Mouse (Mus musculus) liver, embryonic 16.5 days (tissue): Measurements from ENCODE around the gene Hvcn1. TPM values are rescaled to one million over a fixed set of nuclear protein-coding genes. Genes with fewer than 3 reads are reported as not detected.
A peak's percentile ranks its signal among the peaks of the same experiment; 100 is the strongest.

ENCODE experiments used
- ATAC-seq: fragments of 200-750 bp; cut with Nextera tagmentation; 2 replicates; pipeline ENCODE4 v1.8.0; 2017; ENCODE audit warnings: low read depth, mild to moderate bottlenecking, moderate number of reproducible peaks, moderate library complexity
- H3K27ac ChIP-seq: fragments of 300-500 bp; sonication (generic); 2 replicates; pipeline ENCODE4 v1.5.1; 2014; ENCODE audit warnings: mild to moderate bottlenecking, low read length
- H3K27me3 ChIP-seq: fragments of 300-500 bp; sonication (generic); 2 replicates; pipeline ENCODE4 v1.6.1; 2014; ENCODE audit warnings: low read depth, low read length, mixed read lengths; ENCODE audit not compliant: control insufficient read depth, insufficient read depth
- H3K36me3 ChIP-seq: fragments of 300-500 bp; sonication (generic); 2 replicates; pipeline ENCODE4 v1.6.1; 2014; ENCODE audit warnings: mild to moderate bottlenecking; ENCODE audit not compliant: control insufficient read depth, insufficient read depth
- H3K4me1 ChIP-seq: fragments of 300-500 bp; sonication (generic); 2 replicates; pipeline ENCODE4 v1.6.1; 2014; ENCODE audit warnings: low read depth, low read length, mixed read lengths; ENCODE audit not compliant: control insufficient read depth
- H3K4me2 ChIP-seq: fragments of 300-500 bp; sonication (generic); 2 replicates; pipeline ENCODE4 v1.6.1; 2014; ENCODE audit warnings: low read depth, low read length, mixed read lengths
- H3K4me3 ChIP-seq: fragments of 300-500 bp; sonication (generic); 2 replicates; pipeline ENCODE4 v1.5.1; 2014; ENCODE audit warnings: low read depth, mild to moderate bottlenecking, low read length
- H3K9ac ChIP-seq: fragments of 300-500 bp; sonication (generic); 2 replicates; pipeline ENCODE4 v1.6.1; 2014; ENCODE audit warnings: low read depth, low read length
- H3K9me3 ChIP-seq: fragments of 300-500 bp; sonication (generic); replicated peaks from 2 replicates; pipeline ENCODE4 v1.6.1; 2016; ENCODE audit warnings: low read length; ENCODE audit not compliant: control insufficient read depth
- WGBS: fragments of 180-500 bp; shearing (Covaris S2); extraction: QIAGEN DNeasy Blood & Tissue Kit; methylation state at CpG from one replicate; pipeline ENCODE4 v1.1.7; 2014; ENCODE audit not compliant: insufficient replicate concordance; 5-methylcytosine and 5-hydroxymethylcytosine counted together
- polyA plus RNA-seq: library from polyadenylated mRNA; unstranded; fragments of >200 nt; fragmentation: Nextera tagmentation; extraction: Ambion mirVana; gene quantifications from 2 replicates; pipeline ENCODE4 v1.2.1, GENCODE M21; 2015

Hvcn1 gene
- polyA plus RNA-seq, 1 experiment from 2014 or later = 6.0 TPM

DNA sequence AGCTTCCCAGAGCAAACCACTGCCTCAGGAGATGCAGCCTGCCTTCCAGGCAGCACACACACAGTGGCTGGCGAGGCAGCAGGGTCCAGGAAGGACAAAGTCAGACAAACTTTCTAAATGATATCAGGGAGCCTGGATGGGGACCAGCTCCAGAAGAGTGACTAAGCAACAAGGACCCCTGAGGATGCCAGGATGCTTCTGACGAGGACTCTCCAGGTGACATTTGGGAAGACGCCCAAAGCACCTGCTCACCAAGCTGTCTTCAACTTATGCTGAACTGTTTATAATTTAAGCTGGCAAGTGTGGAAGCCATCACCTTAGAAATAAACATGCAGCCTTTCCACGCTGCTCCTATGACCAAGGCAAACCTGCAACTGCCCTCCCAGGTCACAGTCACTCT lies 42.7 kb downstream of the Hvcn1 start:
- H3K4me3 ChIP-seq = no peak overlapping the region
- H3K27ac ChIP-seq = no peak overlapping the region
- no peaks in the 10 kb centered on the region for H3K27me3 ChIP-seq
- no peaks in the 10 kb centered on the region for H3K9me3 ChIP-seq
- H3K9ac ChIP-seq = no peak overlapping the region
- no peaks in the 10 kb centered on the region for H3K4me1 ChIP-seq
- 60% methylated on average over 4 of the region's 4 CpGs for WGBS
- H3K36me3 ChIP-seq = no peaks in the 10 kb centered on the region
- no peak for ATAC-seq
- no peak overlapping the region for H3K4me2 ChIP-seq

DNA sequence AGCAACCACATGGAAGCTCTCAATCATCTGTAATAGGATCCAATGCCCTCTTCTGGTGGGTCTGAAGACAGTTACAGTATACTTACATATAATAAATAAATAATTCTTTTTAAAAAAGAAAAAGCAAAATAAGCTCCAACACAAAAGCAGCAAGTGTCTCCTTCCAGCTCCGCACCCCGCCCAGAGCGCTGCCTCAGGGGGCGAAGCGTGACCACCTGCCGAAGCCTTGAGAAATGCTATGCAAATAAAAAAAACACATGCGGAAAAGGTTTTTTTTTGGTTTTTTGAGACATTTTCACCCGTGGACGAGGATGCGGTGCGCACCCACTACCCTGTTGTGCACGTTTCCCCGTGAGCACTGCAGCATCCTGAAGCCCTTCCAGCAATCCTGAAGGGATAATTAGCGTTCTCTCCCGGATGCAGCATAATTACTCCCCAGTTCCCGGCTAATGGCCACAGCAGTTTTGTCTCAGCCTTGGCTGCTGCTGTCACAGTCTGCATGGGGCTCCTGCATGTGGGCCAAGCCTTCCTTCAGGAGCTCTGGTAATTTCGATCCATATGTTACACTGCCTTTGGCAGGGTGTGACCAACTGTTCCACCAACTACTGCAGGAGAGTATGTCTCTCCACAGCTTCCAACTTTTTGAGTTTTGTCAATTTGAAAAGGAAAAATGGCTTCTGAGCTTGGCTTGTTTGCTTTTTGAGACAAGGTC lies 45.4 kb downstream of the Hvcn1 start:
- WGBS = 81% methylated on average over 17 of the region's 17 CpGs
- H3K27me3 ChIP-seq = no peaks in the 10 kb centered on the region
- H3K4me2 ChIP-seq = no peak overlapping the region
- H3K9ac ChIP-seq = no peak overlapping the region
- H3K27ac ChIP-seq = no peak overlapping the region
- H3K9me3 ChIP-seq = no peaks in the 10 kb centered on the region
- ATAC-seq = no peak
- no peaks in the 10 kb centered on the region for H3K4me1 ChIP-seq
- H3K36me3 ChIP-seq = no peaks in the 10 kb centered on the region
- H3K4me3 ChIP-seq = no peak overlapping the region

GRCm38 (mm10) chr5:122258027-122258741 lies 51.6 kb downstream of the Hvcn1 start:
- 43% methylated on average over 6 of the region's 6 CpGs for WGBS
- Histone ChIP-seq H3K36me3 (no peaks in the 10 kb centered on the region), H3K4me3 (no peak overlapping the region), H3K9me3 (no peaks in the 10 kb centered on the region), H3K4me1 (peaks cover 6% of the 10 kb centered on the region; the same call in 1 of the 2 replicates), H3K9ac (no peak overlapping the region), H3K27me3 (no peaks in the 10 kb centered on the region), H3K4me2 (no peak overlapping the region), H3K27ac (no peak overlapping the region)
- no peak for ATAC-seq

DNA sequence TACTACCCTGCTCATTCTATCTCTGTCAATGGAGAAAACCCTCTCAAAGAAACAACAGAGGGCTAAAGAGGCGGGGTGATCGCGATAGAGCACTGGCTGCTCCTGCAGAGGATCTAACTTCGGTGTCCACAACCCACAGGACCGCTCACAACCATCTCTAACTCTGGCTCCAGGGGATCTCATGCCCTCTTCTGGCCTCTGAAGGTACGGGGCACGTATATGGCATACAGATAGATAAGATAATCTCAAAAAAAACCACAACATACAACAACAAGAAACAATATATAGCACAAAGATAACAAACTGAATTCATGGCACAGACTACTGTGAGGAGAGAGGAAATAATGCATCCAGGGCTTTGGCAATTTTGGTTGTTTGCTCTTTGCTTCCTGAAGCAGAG lies 55.5 kb downstream of the Hvcn1 start:
- Histone ChIP-seq H3K9ac (no peak overlapping the region), H3K27ac (no peak overlapping the region), H3K4me2 (no peak overlapping the region), H3K9me3 (no peaks in the 10 kb centered on the region), H3K27me3 (no peaks in the 10 kb centered on the region), H3K36me3 (no peaks in the 10 kb centered on the region), H3K4me3 (no peak overlapping the region), H3K4me1 (peaks cover 21% of the 10 kb centered on the region)
- whole genome bisulfite sequencing = 21% methylated on average over 7 of the region's 7 CpGs
- ATAC-seq = no peak

- H3K27ac ChIP-seq = peak within 1 kb of the TSS; percentile 63
- peak within 1 kb of the TSS; percentile 98 for H3K4me2 ChIP-seq
- no peaks in the 10 kb centered on the region for H3K9me3 ChIP-seq
- H3K27me3 ChIP-seq = no peaks in the 10 kb centered on the region
- peak within 1 kb of the TSS; percentile 83 for H3K9ac ChIP-seq
- peak; percentile 100 for ATAC-seq
- no peaks in the 10 kb centered on the region for H3K36me3 ChIP-seq
- WGBS = 1% methylated on average over 49 of the region's 49 CpGs
- peak within 1 kb of the TSS; percentile 81 for H3K4me3 ChIP-seq
- peaks cover 21% of the 10 kb centered on the region for H3K4me1 ChIP-seq
These were observed 57.6 kb downstream of the Hvcn1 start, which contains the start of gene Tctn1 for GRCm38 (mm10) chr5:122263933-122264905. Gene Tctn1 (minus strand): TSS chr5:122264460.

- Histone ChIP-seq H3K4me3 (no peak overlapping the region), H3K27me3 (no peaks in the 10 kb centered on the region), H3K9ac (no peak overlapping the region), H3K9me3 (no peaks in the 10 kb centered on the region), H3K27ac (no peak overlapping the region), H3K36me3 (no peaks in the 10 kb centered on the region), H3K4me2 (peak overlapping the region; percentile 74), H3K4me1 (peaks cover 21% of the 10 kb centered on the region)
- no peak for ATAC-seq
- 57% methylated on average over 3 of the region's 3 CpGs for WGBS
These were observed 58.6 kb downstream of the Hvcn1 start for GRCm38 (mm10) chr5:122265187-122265586.

GRCm38 (mm10) chr5:122265942-122266341 lies 59.3 kb downstream of the Hvcn1 start:
- no peak overlapping the region for H3K27ac ChIP-seq
- no peak overlapping the region for H3K9ac ChIP-seq
- H3K4me3 ChIP-seq = no peak overlapping the region
- WGBS = 64% methylated on average over 2 of the region's 2 CpGs
- no peak overlapping the region for H3K4me2 ChIP-seq
- no peak for ATAC-seq
- no peaks in the 10 kb centered on the region for H3K9me3 ChIP-seq
- no peaks in the 10 kb centered on the region for H3K27me3 ChIP-seq
- H3K36me3 ChIP-seq = no peaks in the 10 kb centered on the region
- H3K4me1 ChIP-seq = peaks cover 21% of the 10 kb centered on the region

- no peak overlapping the region for H3K27ac ChIP-seq
These were observed 60.5 kb downstream of the Hvcn1 start for GRCm38 (mm10) chr5:122267136-122267535.

More at GRCm38 (mm10) chr5:122267136-122267535, 60.5 kb downstream of the Hvcn1 start:
- peaks cover 15% of the 10 kb centered on the region for H3K4me1 ChIP-seq
- 39% methylated on average over 7 of the region's 7 CpGs for WGBS
- no peak overlapping the region for H3K4me3 ChIP-seq
- no peaks in the 10 kb centered on the region for H3K9me3 ChIP-seq
- H3K9ac ChIP-seq = no peak overlapping the region
- H3K27me3 ChIP-seq = no peaks in the 10 kb centered on the region
- H3K36me3 ChIP-seq = no peaks in the 10 kb centered on the region
- no peak overlapping the region for H3K4me2 ChIP-seq
- no peak for ATAC-seq
